Mouse (Mus musculus) cerebellum, adult 8-10 months (tissue): ENCODE measurements around the gene Prr11.

Source experiments
- DNase-seq: peaks from one replicate; pipeline ENCODE4 v3.0.0; 2022

The Prr11 gene

GRCm38 (mm10) chr11:87043052-87043451 lies 65.5 kb downstream of the Prr11 start:
- DNase-seq, result no peak

- no peak for DNase-seq
Observed at GRCm38 (mm10) chr11:87039307-87039963, 69.1 kb downstream of the Prr11 start.
